Mouse (Mus musculus) brain, embryonic 14.5 days (tissue): ENCODE data around the gene P4ha3. TPM values are rescaled to one million over a fixed set of nuclear protein-coding genes. Genes with fewer than 3 reads are reported as not detected.
A peak's percentile ranks its signal among the peaks of the same experiment; 100 is the strongest.
"Not testable (repeated sequence)": the region's sequence is repeated elsewhere in the genome, so short reads cannot be mapped to it uniquely, and the experiment has no call there.

Source experiments
- DNase-seq: peaks from one replicate; pipeline ENCODE4 v3.0.0-alpha.2; 2011; ENCODE audit warnings: low read depth
- CTCF ChIP-seq: fragments of 200-500 bp; IDR thresholded peaks from 2 replicates; pipeline ENCODE4 v1.5.1; 2012; ENCODE audit warnings: inconsistent platforms, mild to moderate bottlenecking, moderate library complexity, borderline replicate concordance; ENCODE audit not compliant: insufficient read depth, insufficient read length; ENCODE audit errors: extremely low read depth
- POLR2A ChIP-seq: fragments of 200-500 bp; IDR thresholded peaks from 2 replicates; pipeline ENCODE4 v1.6.1; 2012; ENCODE audit warnings: mild to moderate bottlenecking, inconsistent platforms, borderline replicate concordance; ENCODE audit not compliant: poor library complexity, insufficient read depth, insufficient read length, severe bottlenecking; ENCODE audit errors: extremely low read depth
- polyA plus RNA-seq: library from polyadenylated mRNA; depleted of rRNA; stranded (reverse); fragments of >200 nt; gene quantifications from 2 replicates; pipeline ENCODE4 v1.2.3, GENCODE M21; 2012; rRNA removed

Gene P4ha3
- 7.8 and 22.0 TPM in 2 replicates for polyA plus RNA-seq

DNA sequence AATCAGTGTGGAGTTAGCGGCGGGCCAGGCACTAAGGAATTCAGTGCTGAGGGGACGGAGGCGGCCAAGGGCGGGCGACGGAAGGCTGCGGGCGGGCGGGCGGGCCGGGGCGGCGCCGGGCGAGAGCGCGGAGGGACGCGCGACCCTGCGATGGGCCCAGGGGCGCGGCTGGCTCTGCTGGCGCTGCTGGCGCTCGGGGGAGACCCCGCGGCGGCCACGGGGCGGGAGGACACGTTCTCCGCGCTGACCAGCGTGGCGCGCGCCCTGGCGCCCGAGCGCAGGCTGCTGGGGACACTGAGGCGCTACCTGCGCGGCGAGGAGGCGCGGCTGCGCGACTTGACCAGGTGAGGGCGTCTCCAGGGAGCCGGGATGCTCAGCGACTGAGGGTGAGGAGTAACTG lies at the start of gene P4ha3:
Gene P4ha3 (plus strand): TSS at position 138 of the 400 bp plus-strand sequence.
- TF ChIP-seq POLR2A (no peak), CTCF (no peak; the same call in 1 of the 2 replicates)
- no peak for DNase-seq

DNA sequence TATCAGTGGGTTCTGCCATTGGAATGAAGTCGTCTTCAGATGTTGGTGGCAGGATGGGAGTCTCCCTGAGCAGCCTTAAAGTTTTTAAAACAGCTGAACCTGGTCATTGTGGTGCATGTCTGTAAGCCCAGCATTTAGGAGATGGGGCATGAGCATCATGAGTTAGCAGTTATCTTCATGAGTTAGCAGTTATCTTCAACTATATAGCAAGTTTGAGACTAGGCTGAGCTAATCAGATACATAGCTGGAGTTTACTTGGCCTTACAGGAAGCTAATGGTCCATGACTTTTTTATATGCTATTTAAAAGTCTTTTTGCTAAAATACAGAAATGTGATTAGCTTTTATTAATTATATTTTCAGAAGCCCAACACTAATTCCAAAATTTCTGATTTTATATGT lies 47.0 kb upstream of the P4ha3 start:
- no peak for TF ChIP-seq CTCF
- TF ChIP-seq POLR2A, result no peak

DNA sequence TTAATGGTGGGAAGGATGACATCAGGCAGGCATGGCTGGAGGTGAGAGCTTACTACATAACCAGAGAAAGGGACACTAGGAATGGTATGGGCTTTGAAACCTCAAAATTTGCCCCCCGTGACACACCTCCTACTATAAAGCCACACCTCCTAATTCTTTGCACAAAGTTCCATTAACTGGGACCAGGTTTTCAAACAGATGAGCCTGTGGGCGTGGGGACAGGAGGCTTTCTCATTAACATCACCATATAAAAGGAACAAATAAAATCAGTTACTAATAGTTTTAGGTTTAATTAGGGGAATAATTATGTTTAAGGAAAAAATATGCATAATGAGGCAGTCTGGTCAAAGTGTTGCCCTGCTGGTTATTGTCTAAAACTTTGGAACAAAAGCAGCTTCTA lies 44.7 kb upstream of the P4ha3 start:
- no peak for DNase-seq
- no peak for TF ChIP-seq CTCF

More for the DNA sequence above, 47.0 kb upstream of the P4ha3 start:
- no peak for DNase-seq

DNA sequence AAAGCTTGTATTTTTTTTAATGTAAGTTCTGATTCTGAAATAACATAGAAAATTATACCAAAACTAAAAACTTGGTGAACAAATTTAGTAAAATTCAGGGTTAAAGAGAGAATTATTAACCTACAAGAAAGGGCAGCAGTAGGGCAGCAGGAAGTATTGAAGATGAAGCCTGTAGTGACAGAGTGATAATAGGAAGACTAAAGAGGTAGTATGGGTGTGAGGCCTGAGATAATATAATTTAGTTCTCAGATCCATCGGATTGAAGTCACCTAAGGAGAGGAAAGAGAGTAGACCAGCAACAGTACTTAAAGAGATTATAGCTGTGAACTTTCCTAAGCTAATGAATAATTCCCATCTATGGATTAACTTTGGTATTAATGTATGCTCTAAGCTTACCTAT lies 42.3 kb upstream of the P4ha3 start:
- no peak for DNase-seq
- TF ChIP-seq POLR2A (no peak), CTCF (no peak)

DNA sequence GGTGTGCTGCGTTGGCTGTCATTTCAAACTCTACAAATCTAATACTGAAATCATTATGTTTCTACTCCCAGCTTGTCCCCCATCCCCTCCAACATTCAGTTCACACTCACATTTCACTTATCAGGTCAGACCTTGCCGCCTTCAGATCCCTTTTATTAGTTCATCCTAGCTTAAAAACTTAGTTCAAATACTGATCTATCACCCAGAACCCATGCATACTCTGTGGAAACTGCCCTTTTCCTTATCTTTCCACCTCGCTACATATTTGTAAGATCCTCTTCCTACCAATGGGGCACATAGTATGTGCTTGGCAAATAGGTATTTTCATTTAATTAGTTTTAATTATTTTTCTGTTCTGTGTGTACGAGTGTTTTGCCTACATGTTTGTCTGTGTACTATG lies 41.1 kb upstream of the P4ha3 start:
- no peak for DNase-seq

DNA sequence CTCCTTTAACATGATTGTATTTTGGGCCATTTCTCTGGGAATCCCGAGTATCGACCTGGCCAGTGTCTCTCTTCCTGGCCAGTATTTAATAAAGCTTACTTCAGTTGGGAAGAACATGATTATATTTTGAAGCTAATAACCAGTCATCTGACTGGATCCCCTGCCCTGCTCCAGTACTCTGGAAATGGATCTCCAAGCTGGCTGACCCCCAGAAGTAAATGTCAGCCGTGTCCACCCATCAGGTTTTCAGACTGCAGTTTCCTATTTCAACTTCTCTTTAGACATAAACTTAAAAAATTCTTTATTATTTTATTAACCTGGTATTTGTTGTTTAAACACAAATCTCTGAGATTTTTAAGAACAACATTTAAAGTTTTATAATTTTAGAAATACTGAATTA lies 40.1 kb upstream of the P4ha3 start:
- TF ChIP-seq CTCF (no peak), POLR2A (no peak)
- no peak for DNase-seq

More for the DNA sequence above, 41.1 kb upstream of the P4ha3 start:
- TF ChIP-seq CTCF, result no peak
- TF ChIP-seq POLR2A, result no peak

DNA sequence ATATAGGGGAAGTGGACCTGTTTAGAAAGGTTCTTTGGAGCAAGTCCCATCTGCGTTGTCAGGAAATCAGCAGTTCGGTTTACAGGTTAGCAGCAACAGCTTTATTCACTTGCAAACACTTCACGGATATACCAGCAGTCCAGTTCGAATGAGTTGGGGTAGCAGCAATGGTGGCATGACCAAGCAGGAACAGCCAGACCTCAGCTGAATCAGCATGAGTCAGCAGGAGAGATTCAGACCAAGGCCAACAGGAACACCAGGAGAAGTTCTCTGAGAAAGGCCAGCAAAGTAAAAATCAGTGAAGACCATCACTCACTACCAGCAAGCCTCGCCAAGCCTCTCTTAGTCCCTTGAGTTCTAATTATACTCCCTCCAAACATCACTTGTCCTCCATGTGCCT lies 34.7 kb upstream of the P4ha3 start:
- no peak for TF ChIP-seq CTCF
- TF ChIP-seq POLR2A, result no peak
- no peak for DNase-seq

DNA sequence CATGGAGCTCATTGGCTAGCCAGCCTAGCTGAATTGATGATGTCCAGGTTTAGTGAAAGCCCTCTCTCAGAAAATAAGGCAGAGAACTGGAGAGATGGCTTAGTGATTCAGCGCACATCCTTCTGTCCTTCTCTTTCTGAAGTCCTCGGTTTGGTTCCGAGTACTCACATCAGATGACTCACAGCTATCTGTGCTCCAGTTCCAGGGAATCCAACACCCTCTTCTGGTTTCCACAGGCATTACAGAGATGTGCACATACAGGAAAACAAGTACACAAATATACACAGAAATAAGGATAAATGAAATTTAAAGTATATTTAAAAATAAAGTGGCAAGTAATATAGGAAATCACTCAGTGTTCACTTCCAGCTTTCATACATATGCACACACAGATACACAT lies 23.0 kb upstream of the P4ha3 start:
- no peak for DNase-seq
- TF ChIP-seq POLR2A (no peak), CTCF (no peak)

DNA sequence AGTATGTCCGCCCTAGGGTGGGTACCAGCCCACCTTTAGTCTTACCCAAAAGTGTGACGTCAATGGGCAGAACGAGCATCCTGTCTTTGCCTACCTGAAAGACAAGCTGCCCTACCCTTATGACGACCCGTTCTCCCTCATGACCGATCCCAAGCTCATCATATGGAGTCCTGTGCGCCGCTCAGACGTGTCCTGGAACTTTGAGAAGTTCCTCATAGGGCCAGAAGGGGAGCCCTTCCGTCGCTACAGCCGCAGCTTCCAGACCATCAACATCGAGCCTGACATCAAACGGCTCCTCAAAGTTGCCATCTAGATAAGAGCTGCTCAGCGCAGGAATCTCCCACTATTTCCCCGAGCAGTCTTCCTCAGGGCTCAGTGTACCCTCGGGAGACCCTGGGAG lies 20.4 kb upstream of the P4ha3 start:
- DNase-seq, result not testable (repeated sequence)
- 0 out of 2 replicates have a peak, but pooled peaks have one; percentile 6 for TF ChIP-seq CTCF

DNA sequence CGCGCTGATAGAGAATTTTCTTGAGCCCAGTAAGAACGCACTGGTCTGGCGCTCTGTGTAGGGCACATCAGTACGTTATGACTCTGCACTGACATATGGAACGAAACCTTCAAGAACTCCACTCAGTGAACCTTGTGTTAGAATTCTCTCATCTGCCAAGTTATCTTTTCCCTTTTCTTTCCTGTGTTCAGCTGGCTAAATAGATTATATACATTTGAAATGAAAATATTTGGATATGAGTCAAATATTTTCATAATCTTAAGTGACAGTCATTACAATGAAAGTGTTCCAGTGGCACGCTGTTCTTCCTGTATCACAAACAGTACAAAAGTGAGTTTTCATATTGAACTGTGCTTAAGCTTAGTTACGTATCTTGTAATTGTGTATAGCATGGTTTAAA lies 13.0 kb upstream of the P4ha3 start:
- DNase-seq, result no peak
- TF ChIP-seq CTCF, result no peak
- TF ChIP-seq POLR2A, result no peak

DNA sequence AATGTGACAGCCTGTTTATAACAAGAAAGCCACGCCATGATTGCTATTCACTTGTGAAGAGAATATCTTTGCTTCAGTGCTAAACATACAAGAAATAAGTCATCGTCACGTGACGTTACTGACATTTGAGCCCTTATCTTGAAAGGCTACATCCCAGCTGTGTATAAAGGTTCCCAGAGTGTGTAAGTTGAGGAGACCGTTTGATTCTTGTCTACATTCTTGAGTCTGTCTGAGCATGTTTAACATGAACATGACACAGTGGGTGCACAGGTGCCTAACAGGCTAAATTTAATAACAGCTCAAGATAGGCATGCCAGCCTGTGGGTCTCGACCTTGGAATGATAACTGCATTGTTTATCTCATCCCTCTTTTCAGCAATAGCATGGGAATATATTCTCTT lies 10.8 kb upstream of the P4ha3 start:
- TF ChIP-seq CTCF (no peak), POLR2A (no peak)
- DNase-seq, result no peak

DNA sequence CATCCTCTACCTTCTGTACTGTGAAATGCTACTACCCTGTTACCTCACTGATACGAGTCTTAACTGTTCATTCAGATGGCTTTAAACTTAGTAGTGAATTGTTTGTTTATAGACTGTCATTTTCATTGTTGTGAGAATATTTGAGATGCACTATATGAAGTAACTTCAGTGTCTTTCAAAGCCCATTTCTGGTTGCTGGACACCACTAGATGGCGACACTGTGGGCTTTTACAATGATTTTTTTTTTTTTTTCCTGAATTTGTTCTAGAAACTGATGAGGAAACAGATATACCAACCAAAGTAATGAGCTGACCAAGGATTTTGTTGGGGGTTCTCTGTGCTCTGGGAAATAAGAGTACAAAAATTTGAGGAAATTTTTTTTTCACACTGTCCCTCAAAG lies 8.9 kb upstream of the P4ha3 start:
- DNase-seq, result peak; percentile 42
- no peak for TF ChIP-seq POLR2A
- TF ChIP-seq CTCF, result peak; percentile 35; the same call in 1 of the 2 replicates

DNA sequence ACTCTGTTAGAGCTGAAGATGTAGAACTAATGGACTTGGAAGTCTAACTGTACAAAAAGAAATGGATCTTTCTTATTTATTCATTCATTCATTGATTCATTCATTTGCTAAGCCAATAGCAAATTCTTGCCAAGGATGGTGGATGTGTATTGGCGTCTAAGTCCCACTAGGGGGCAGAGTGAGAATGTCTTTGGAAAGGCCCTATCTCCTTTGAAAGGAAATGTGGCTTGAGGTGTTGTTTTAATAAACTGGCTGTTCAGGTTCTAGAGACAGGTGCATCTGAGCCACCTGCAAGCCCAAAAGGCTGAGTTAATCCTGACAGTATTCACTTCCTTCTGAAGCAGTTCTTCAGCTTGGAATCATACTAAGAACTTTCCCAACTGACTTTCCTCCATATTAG lies 5.5 kb upstream of the P4ha3 start:
- DNase-seq, result peak; percentile 83
- peak; percentile 77; the same call in 1 of the 2 replicates for TF ChIP-seq CTCF
- no peak for TF ChIP-seq POLR2A

DNA sequence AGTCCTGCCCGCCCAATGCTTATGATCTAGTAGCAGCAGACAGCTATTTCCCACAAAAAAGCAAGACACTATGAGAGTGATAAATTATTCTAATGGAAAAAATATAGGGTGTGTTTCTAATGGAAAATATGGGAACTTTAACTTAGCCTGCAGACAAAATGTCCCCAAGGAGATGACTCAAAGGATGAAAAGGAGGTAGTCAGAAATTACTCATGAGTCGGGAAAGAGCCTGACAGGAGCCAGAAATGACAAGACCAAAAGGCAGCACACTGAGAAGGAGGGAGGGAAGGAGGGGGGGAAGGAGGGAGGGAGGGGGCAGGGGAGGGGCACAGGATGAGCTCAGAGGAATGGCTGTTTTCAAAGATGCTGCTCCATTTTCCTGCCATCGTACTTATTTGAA lies 3.7 kb upstream of the P4ha3 start:
- TF ChIP-seq POLR2A (no peak), CTCF (no peak)
- DNase-seq, result peak; percentile 26

DNA sequence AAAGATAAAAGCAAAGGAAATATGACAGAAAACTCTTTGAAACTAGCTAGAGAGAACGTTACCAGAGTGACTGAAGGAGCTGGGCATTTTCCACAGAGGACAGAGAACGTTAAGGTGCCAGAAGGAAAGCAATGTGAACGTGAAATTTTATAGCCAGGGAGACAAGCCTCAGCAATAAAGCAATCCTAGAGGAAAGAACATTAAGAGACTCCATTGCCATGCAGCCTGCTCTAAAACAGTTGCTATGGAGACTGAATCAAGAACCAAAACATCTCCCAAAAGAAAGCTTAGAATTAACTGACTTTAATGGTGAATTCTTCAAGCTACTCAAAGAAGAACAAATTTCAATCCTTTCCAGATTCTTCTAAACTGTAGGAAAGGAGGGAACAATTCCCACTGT lies 2.0 kb upstream of the P4ha3 start:
- TF ChIP-seq POLR2A (no peak), CTCF (no peak)
- DNase-seq, result peak; percentile 33
